Mouse (Mus musculus) left cerebral cortex, adult 18-20 months (tissue): ENCODE measurements around the gene Reln. TPM values are rescaled to one million over a fixed set of nuclear protein-coding genes. Genes with fewer than 3 reads are reported as not detected.

ENCODE experiments used
- DNase-seq, 2 experiments: peaks; one replicate each; pipeline ENCODE4 v3.0.0; 2021 to 2022; ENCODE audit warnings: low spot score in 2 of 2, mixed read lengths in 1 of 2
- total RNA-seq, 2 experiments: library from RNA; stranded (reverse); gene quantifications; 2 replicates each; pipeline ENCODE4 v1.2.3; 2021

Gene Reln
- total RNA-seq, 2 experiments from 2014 or later = 80.8 to 81.6 TPM

GRCm38 (mm10) chr5:22236801-22237200 is 107.7 kb downstream of the Reln start:
- no peak for DNase-seq

- no peak for DNase-seq
These were observed 120.0 kb downstream of the Reln start for GRCm38 (mm10) chr5:22224515-22224914.

- DNase-seq = no peak
These were observed 120.6 kb downstream of the Reln start for GRCm38 (mm10) chr5:22223940-22224339.

- DNase-seq = no peak
These were observed 136.0 kb downstream of the Reln start for GRCm38 (mm10) chr5:22208311-22209021.

- no peak for DNase-seq
These were observed 146.6 kb downstream of the Reln start for GRCm38 (mm10) chr5:22197926-22198325.

- no peak for DNase-seq
These were observed 147.6 kb downstream of the Reln start for GRCm38 (mm10) chr5:22196891-22197290.

GRCm38 (mm10) chr5:22196476-22196875 is 148.0 kb downstream of the Reln start:
- DNase-seq = no peak

GRCm38 (mm10) chr5:22195352-22195941 is 149.1 kb downstream of the Reln start:
- DNase-seq = no peak

GRCm38 (mm10) chr5:22191784-22192183 is 152.7 kb downstream of the Reln start:
- no peak for DNase-seq

- no peak for DNase-seq
These were observed 154.2 kb downstream of the Reln start for GRCm38 (mm10) chr5:22190333-22190732.

GRCm38 (mm10) chr5:22187599-22187998 is 156.9 kb downstream of the Reln start:
- DNase-seq = no peak

GRCm38 (mm10) chr5:22176480-22176879 is 168.0 kb downstream of the Reln start:
- no peak for DNase-seq

GRCm38 (mm10) chr5:22171336-22171735 is 173.2 kb downstream of the Reln start:
- no peak for DNase-seq

GRCm38 (mm10) chr5:22164060-22164934 is 180.2 kb downstream of the Reln start:
- DNase-seq = no peak

- no peak for DNase-seq
These were observed 183.6 kb downstream of the Reln start for GRCm38 (mm10) chr5:22160935-22161334.

GRCm38 (mm10) chr5:22158754-22159153 is 185.7 kb downstream of the Reln start:
- DNase-seq = no peak

GRCm38 (mm10) chr5:22153601-22154000 is 190.9 kb downstream of the Reln start:
- no peak for DNase-seq

GRCm38 (mm10) chr5:22141821-22142220 is 202.7 kb downstream of the Reln start:
- no peak for DNase-seq

- no peak for DNase-seq
These were observed 205.5 kb downstream of the Reln start for GRCm38 (mm10) chr5:22139015-22139414.

GRCm38 (mm10) chr5:22134402-22134801 is 210.1 kb downstream of the Reln start:
- no peak for DNase-seq

- no peak for DNase-seq
These were observed 212.6 kb downstream of the Reln start for GRCm38 (mm10) chr5:22131730-22132522.
